Mouse (Mus musculus): ENCODE measurements around the gene Rfx8. TPM values are rescaled to one million over a fixed set of nuclear protein-coding genes. Genes with fewer than 3 reads are reported as not detected.

Gene Rfx8
- total RNA-seq (2012; rRNA removed) (not detected in 2 replicates), polyA plus RNA-seq (2012; ENCODE audit: insufficient read depth in 1 of 2, insufficient read length in 2 of 2, low read depth in 1 of 2, low replicate concordance in 2 of 2, missing spikeins in 1 of 2) (not detected)

DNA sequence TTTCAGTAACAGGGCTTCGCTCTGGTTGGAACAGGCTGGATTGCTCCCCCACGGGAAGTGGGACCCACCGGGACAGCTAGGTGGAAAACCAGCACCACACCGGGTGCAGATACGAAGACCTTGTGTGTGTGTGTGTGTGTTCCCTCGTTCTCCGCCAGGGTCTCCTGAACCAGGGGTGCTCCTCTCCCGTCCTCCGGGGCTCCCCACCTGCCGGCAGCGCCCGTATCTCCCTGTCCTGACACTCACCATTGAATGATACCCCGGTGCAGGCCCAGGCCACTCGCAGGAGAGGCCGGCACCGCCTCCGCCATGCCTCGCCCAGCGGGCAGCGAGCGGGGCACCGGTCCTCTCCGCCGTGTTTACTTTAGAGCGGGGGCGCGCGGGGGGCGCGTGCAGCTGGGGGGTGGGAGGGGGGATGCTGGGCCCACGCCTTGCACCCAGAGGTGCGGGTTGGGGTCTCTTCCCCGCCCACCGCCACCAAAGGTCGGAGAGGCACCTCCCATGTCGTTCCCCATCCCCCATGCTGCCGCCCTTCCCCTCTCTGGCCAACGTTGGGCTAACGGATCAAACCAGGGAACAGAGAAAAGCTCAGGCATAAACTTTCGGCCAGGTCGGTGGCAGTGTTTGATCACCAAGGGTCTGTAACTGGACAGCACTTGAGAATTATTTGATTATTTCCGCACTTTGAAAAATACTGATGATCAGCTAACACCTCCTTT is at the start of gene Rfx8:
Gene Rfx8, minus strand, starts transcription at position 366 of the 719 bp plus-strand sequence.
- no peaks in the 10 kb centered on the region for H3K4me1 ChIP-seq (ENCODE audit: control insufficient read depth in 1 of 2, insufficient read depth in 2 of 2, low read length in 2 of 2)
- H3K4me3 ChIP-seq (ENCODE audit: control insufficient read depth in 1 of 2, insufficient read depth in 1 of 2, low read depth in 2 of 2, low read length in 2 of 2) = no peak within 1 kb of the TSS
- H3K9me3 ChIP-seq (replicated peaks; ENCODE audit: insufficient read depth, low read length) = no peaks in the 10 kb centered on the region
- no peak for DNase-seq (ENCODE audit: low read depth, low spot score)
- TF ChIP-seq GABPA (IDR thresholded peaks at IDR 0.05; ENCODE audit: low read depth, low read length) (no peak), POLR2AphosphoS5 (IDR thresholded peaks at IDR 0.05; ENCODE audit: borderline replicate concordance, low read depth, low read length) (no peak), ZMIZ1 (IDR thresholded peaks at IDR 0.05; ENCODE audit: low read depth, low read length) (no peak), ZKSCAN1 (IDR thresholded peaks at IDR 0.05; ENCODE audit: low read depth, low read length) (no peak), POLR2AphosphoS2 (IDR thresholded peaks at IDR 0.05; ENCODE audit: low read length) (no peak), TCF12 (IDR thresholded peaks at IDR 0.05; ENCODE audit: low read depth, low read length) (no peak), UBTF (IDR thresholded peaks at IDR 0.05; ENCODE audit: borderline replicate concordance, insufficient read depth, low read depth, low read length) (no peak), EP300 (IDR thresholded peaks at IDR 0.05; ENCODE audit: low read depth in 1 of 2, low read length in 2 of 2) (no peak), RCOR1 (IDR thresholded peaks at IDR 0.05; ENCODE audit: low read depth, low read length) (no peak), RAD21 (IDR thresholded peaks at IDR 0.05; ENCODE audit: low read depth, low read length) (no peak), SIN3A (IDR thresholded peaks at IDR 0.05; ENCODE audit: low read length) (no peak), CHD2 (IDR thresholded peaks at IDR 0.05; ENCODE audit: low read length) (no peak), POLR2A (IDR thresholded peaks at IDR 0.05; ENCODE audit: control insufficient read depth in 1 of 2, insufficient read depth in 1 of 2, low read depth in 1 of 2, low read length in 2 of 2, poor library complexity in 1 of 2) (no peak)
- H3K27me3 ChIP-seq (ENCODE audit: control insufficient read depth in 1 of 2, insufficient read depth in 2 of 2, low read length in 2 of 2) = no peaks in the 10 kb centered on the region
- H3K36me3 ChIP-seq (ENCODE audit: control insufficient read depth in 1 of 2, insufficient read depth in 2 of 2, low read length in 2 of 2) = no peaks in the 10 kb centered on the region
- no peaks in the 10 kb centered on the region for H3K79me2 ChIP-seq (ENCODE audit: control insufficient read depth, insufficient read depth, low read length, poor library complexity)
- no peak within 1 kb of the TSS for H3K9ac ChIP-seq (ENCODE audit: control insufficient read depth, low read depth, low read length, poor library complexity, severe bottlenecking)
- no peak within 1 kb of the TSS for H3K27ac ChIP-seq (ENCODE audit: control insufficient read depth, low read depth, low read length)

DNA sequence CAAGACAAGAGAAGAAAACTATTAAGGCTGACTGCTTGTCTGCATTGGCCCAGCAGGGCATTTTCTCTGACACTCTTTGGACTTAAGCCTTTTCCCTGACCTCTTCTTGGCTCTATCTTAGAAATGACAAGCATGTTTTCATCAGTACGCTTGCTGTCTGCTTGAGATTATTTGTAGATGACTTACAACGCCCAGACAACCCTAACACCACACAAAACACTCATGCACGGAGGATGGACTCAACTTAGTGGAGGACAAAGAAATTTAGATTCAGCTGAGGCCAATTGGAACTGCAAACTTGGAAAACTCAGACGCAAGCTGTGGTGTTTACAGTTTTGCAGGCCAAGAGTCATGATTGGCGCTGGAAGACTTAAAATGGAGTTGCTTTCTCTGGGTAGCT is 49.6 kb upstream of the Rfx8 start:
- Histone ChIP-seq H3K36me3 (ENCODE audit: control insufficient read depth in 1 of 2, insufficient read depth in 2 of 2, low read length in 2 of 2) (no peaks in the 10 kb centered on the region), H3K4me1 (ENCODE audit: control insufficient read depth in 1 of 2, insufficient read depth in 2 of 2, low read length in 2 of 2) (no peaks in the 10 kb centered on the region), H3K4me3 (ENCODE audit: control insufficient read depth in 1 of 2, insufficient read depth in 1 of 2, low read depth in 2 of 2, low read length in 2 of 2) (no peak overlapping the region), H3K79me2 (ENCODE audit: control insufficient read depth, insufficient read depth, low read length, poor library complexity) (no peaks in the 10 kb centered on the region), H3K27ac (ENCODE audit: control insufficient read depth, low read depth, low read length) (no peak overlapping the region), H3K27me3 (ENCODE audit: control insufficient read depth in 1 of 2, insufficient read depth in 2 of 2, low read length in 2 of 2) (no peaks in the 10 kb centered on the region), H3K9me3 (replicated peaks; ENCODE audit: insufficient read depth, low read length) (no peaks in the 10 kb centered on the region), H3K9ac (ENCODE audit: control insufficient read depth, low read depth, low read length, poor library complexity, severe bottlenecking) (no peak overlapping the region)
- TF ChIP-seq ZNF384 (IDR thresholded peaks at IDR 0.05; ENCODE audit: low read depth, low read length) = no peak
- no peak for TF ChIP-seq JUND (IDR thresholded peaks at IDR 0.05; ENCODE audit: low read depth, low read length)
- TF ChIP-seq MYB (IDR thresholded peaks at IDR 0.05; ENCODE audit: low read depth, low read length) = no peak
- no peak for TF ChIP-seq EP300 (IDR thresholded peaks at IDR 0.05; ENCODE audit: low read depth in 1 of 2, low read length in 2 of 2)
- no peak for TF ChIP-seq MEF2A (IDR thresholded peaks at IDR 0.05; ENCODE audit: extremely low read depth, insufficient replicate concordance, low read depth, low read length, poor library complexity, severe bottlenecking)
- TF ChIP-seq ETS1 (IDR thresholded peaks at IDR 0.05; ENCODE audit: low read depth, low read length) = no peak
- no peak for TF ChIP-seq USF2 (IDR thresholded peaks at IDR 0.05; ENCODE audit: borderline replicate concordance in 1 of 2, insufficient read depth in 1 of 2, low read depth in 1 of 2, low read length in 2 of 2)
- no peak for TF ChIP-seq MYC (IDR thresholded peaks at IDR 0.05; ENCODE audit: low read depth, low read length)
- no peak for TF ChIP-seq USF1 (IDR thresholded peaks at IDR 0.05; ENCODE audit: low read depth, low read length)
- DNase-seq (ENCODE audit: low read depth, low spot score) = no peak
